Mouse (Mus musculus) thymus, postnatal 25 days (tissue): ENCODE data around the gene Lsg1.

Experiments used
- DNase-seq: peaks from one replicate; pipeline ENCODE4 v3.0.0; 2022

The Lsg1 gene

GRCm38 (mm10) chr16:30600431-30601045 is 13.1 kb upstream of the Lsg1 start:
- DNase-seq = peak; percentile 43

- DNase-seq = peak; percentile 74
These were observed 12.3 kb upstream of the Lsg1 start, which contains the start of gene Fam43a for GRCm38 (mm10) chr16:30599491-30600268. Gene Fam43a (plus strand): TSS chr16:30599723.

GRCm38 (mm10) chr16:30596959-30597681 is 9.7 kb upstream of the Lsg1 start:
- peak; percentile 85 for DNase-seq

- DNase-seq = no peak
These were observed 8.6 kb upstream of the Lsg1 start for GRCm38 (mm10) chr16:30595835-30596557.

GRCm38 (mm10) chr16:30595356-30595755 is 8.0 kb upstream of the Lsg1 start:
- DNase-seq = no peak

GRCm38 (mm10) chr16:30591990-30592389 is 4.6 kb upstream of the Lsg1 start:
- no peak for DNase-seq

- no peak for DNase-seq
These were observed 3.1 kb upstream of the Lsg1 start for GRCm38 (mm10) chr16:30590264-30591209.

GRCm38 (mm10) chr16:30586935-30587493 is 378 bp downstream of the Lsg1 start:
- DNase-seq = no peak

- no peak for DNase-seq
These were observed 6.6 kb downstream of the Lsg1 start for GRCm38 (mm10) chr16:30580765-30581164.

GRCm38 (mm10) chr16:30576392-30576791 is 11.0 kb downstream of the Lsg1 start:
- no peak for DNase-seq

GRCm38 (mm10) chr16:30575815-30576214 is 11.6 kb downstream of the Lsg1 start:
- no peak for DNase-seq

GRCm38 (mm10) chr16:30572239-30572638 is 15.2 kb downstream of the Lsg1 start:
- DNase-seq = no peak

- DNase-seq = no peak
These were observed 16.0 kb downstream of the Lsg1 start for GRCm38 (mm10) chr16:30571378-30571777.

GRCm38 (mm10) chr16:30570173-30570572 is 17.2 kb downstream of the Lsg1 start:
- no peak for DNase-seq

GRCm38 (mm10) chr16:30565631-30566030 is 21.8 kb downstream of the Lsg1 start:
- no peak for DNase-seq

GRCm38 (mm10) chr16:30560601-30561000 is 26.8 kb downstream of the Lsg1 start:
- no peak for DNase-seq

- no peak for DNase-seq
These were observed 27.9 kb downstream of the Lsg1 start for GRCm38 (mm10) chr16:30559312-30559992.

- no peak for DNase-seq
These were observed 33.3 kb downstream of the Lsg1 start for GRCm38 (mm10) chr16:30554109-30554508.

GRCm38 (mm10) chr16:30552621-30553338 is 34.6 kb downstream of the Lsg1 start:
- no peak for DNase-seq

- DNase-seq = no peak
These were observed 36.6 kb downstream of the Lsg1 start, which contains the start of gene Tmem44 for GRCm38 (mm10) chr16:30550748-30551192. Gene Tmem44 (minus strand): TSS chr16:30550842.
